Mouse (Mus musculus): Measurements from ENCODE around the gene Pcsk2.

- no peak for TF ChIP-seq POLR2A (IDR thresholded peaks at IDR 0.05; ENCODE audit: control insufficient read depth, extremely low read depth, insufficient read depth, low read length, poor library complexity)
- no peak for TF ChIP-seq CTCF (IDR thresholded peaks at IDR 0.05; ENCODE audit: borderline replicate concordance, control insufficient read depth, extremely low read depth, insufficient read depth, low read length, poor library complexity)
Observed at GRCm38 (mm10) chr2:143654621-143655020, 108.7 kb downstream of the Pcsk2 start.
